Comparison of ENCODE assay signal across 18 mouse cellular contexts in genomic region chr12:12595399-12595798, GRCm38 (mm10).
A peak's percentile ranks its signal among the peaks of the same experiment; 100 is the strongest.
DNase-seq lines count a peak whose midpoint lies in the region; ATAC-seq and TF ChIP-seq lines count a peak whose summit lies in the region.
"Had no signal": no experiment of that assay in that cellular context is flagged by ENCODE, and none has a peak within 500 bp of the region (broad histone marks: within the 10 kb centered on the region; RNA-seq: fewer than 3 reads in every experiment).

No protein-coding gene starts in this region.

- peaks cover 15% of the 10 kb centered on the region; the same call in 1 of the 2 replicates for H3K4me1 ChIP-seq in heart, embryonic 12.5 days (replicated peaks)
- no peaks in the 10 kb centered on the region for H3K4me1 ChIP-seq in kidney, postnatal 0 days (replicated peaks; ENCODE audit: insufficient read depth, low read length)
- peaks cover 5 to 12% of the 10 kb centered on the region in 2 experiments; a peak in 3 of 4 replicates for H3K4me1 ChIP-seq in CH12.LX (ENCODE audit: control insufficient read depth in 1 of 2, insufficient read depth in 2 of 2)
- H3K4me1 ChIP-seq in cortical plate, adult 2 months (ENCODE audit: control insufficient read depth, insufficient read depth, low read length), result 0 out of 2 replicates have a peak, but pooled peaks cover 1% of the 10 kb centered on the region
- H3K4me1 ChIP-seq: limb, embryonic 15.5 days; lung, embryonic 15.5 days had no signal

- dilution Hi-C loops in CH12.LX (cut with MboI; ENCODE audit: extremely low pct_ligation_motif_present, extremely low pct_unique_long_range_greater_than_20kb, low sequenced_read_pairs), result no loop called here

- TF ChIP-seq POLR2A in CH12.LX (IDR thresholded peaks at IDR 0.05; ENCODE audit: low read depth, low read length), result no peak
- TF ChIP-seq POLR2A in cortical plate, adult 2 months (IDR thresholded peaks at IDR 0.05; ENCODE audit: extremely low read depth, insufficient read depth, low read length), result no peak

- H3K27me3 ChIP-seq in heart, embryonic 12.5 days (replicated peaks), result no peaks in the 10 kb centered on the region
- H3K27me3 ChIP-seq in kidney, postnatal 0 days (ENCODE audit: insufficient read depth, low read length), result no peaks in the 10 kb centered on the region
- H3K27me3 ChIP-seq in CH12.LX (replicated peaks), result no peaks in the 10 kb centered on the region
- H3K27me3 ChIP-seq: forebrain, embryonic 12.5 days; hindbrain, embryonic 13.5 days; limb, embryonic 15.5 days; lung, embryonic 15.5 days; megakaryocyte, embryonic 14.5 days; Patski had no signal

- 78% methylated on average over 3 of the region's 3 CpGs for WGBS in heart, embryonic 12.5 days
- WGBS in kidney, postnatal 0 days, result 88% methylated on average over 3 of the region's 3 CpGs

- TF ChIP-seq CTCF in kidney, postnatal 0 days (IDR thresholded peaks at IDR 0.05; ENCODE audit: low read depth), result peak; percentile 48
- TF ChIP-seq CTCF in CH12.LX (conservative IDR thresholded peaks at IDR 0.05 in 1 of 2, IDR thresholded peaks at IDR 0.05 in 1 of 2; ENCODE audit: low read depth in 2 of 2, low read length in 2 of 2), result peak in 1 of 2 experiments; percentile 63; a peak in 2 of 4 replicates
- peak; percentile 16; the same call in 1 of the 2 replicates for TF ChIP-seq CTCF in cortical plate, adult 2 months (IDR thresholded peaks at IDR 0.05; ENCODE audit: extremely low read depth, insufficient read depth, low read length)

- no peak overlapping the region for H3K4me3 ChIP-seq in heart, embryonic 12.5 days
- H3K4me3 ChIP-seq in kidney, postnatal 0 days (replicated peaks; ENCODE audit: low read depth, low read length), result no peak overlapping the region
- H3K4me3 ChIP-seq in CH12.LX (replicated peaks in 1 of 3; ENCODE audit: low read depth in 2 of 3, low read length in 2 of 3, poor library complexity in 1 of 3), result no peak overlapping the region
- H3K4me3 ChIP-seq in cortical plate, adult 2 months (ENCODE audit: insufficient read depth, low read length), result no peak overlapping the region
- H3K4me3 ChIP-seq: forebrain, embryonic 12.5 days; hindbrain, embryonic 13.5 days; limb, embryonic 15.5 days; lung, embryonic 15.5 days; megakaryocyte, embryonic 14.5 days had no signal

- peak overlapping the region; percentile 63 for H3K27ac ChIP-seq in heart, embryonic 12.5 days (ENCODE audit: poor library complexity, severe bottlenecking)
- no peak overlapping the region for H3K27ac ChIP-seq in kidney, postnatal 0 days
- no peak overlapping the region for H3K27ac ChIP-seq in CH12.LX (ENCODE audit: insufficient read depth, low read depth)
- no peak overlapping the region for H3K27ac ChIP-seq in cortical plate, adult 2 months (ENCODE audit: insufficient read depth, low read length)
- H3K27ac ChIP-seq: forebrain, embryonic 12.5 days; hindbrain, embryonic 13.5 days; limb, embryonic 15.5 days; lung, embryonic 15.5 days had no signal

- no peaks in the 10 kb centered on the region for H3K36me3 ChIP-seq in heart, embryonic 12.5 days
- no peaks in the 10 kb centered on the region for H3K36me3 ChIP-seq in kidney, postnatal 0 days (ENCODE audit: insufficient read depth, low read length)
- no peaks in the 10 kb centered on the region for H3K36me3 ChIP-seq in CH12.LX (replicated peaks in 1 of 2; ENCODE audit: control insufficient read depth in 1 of 2, insufficient read depth in 1 of 2, low read length in 1 of 2)
- H3K36me3 ChIP-seq: forebrain, embryonic 12.5 days; hindbrain, embryonic 13.5 days; limb, embryonic 15.5 days; lung, embryonic 15.5 days had no signal

- H3K9me3 ChIP-seq in heart, embryonic 12.5 days (replicated peaks), result no peaks in the 10 kb centered on the region
- H3K9me3 ChIP-seq in kidney, postnatal 0 days (replicated peaks; ENCODE audit: low read length), result no peaks in the 10 kb centered on the region
- H3K9me3 ChIP-seq in CH12.LX (replicated peaks; ENCODE audit: low read length), result no peaks in the 10 kb centered on the region
- H3K9me3 ChIP-seq: forebrain, embryonic 12.5 days; hindbrain, embryonic 13.5 days; limb, embryonic 15.5 days; lung, embryonic 15.5 days; megakaryocyte, embryonic 14.5 days had no signal

- no peaks in the 10 kb centered on the region for H3K79me2 ChIP-seq in CH12.LX (replicated peaks; ENCODE audit: control insufficient read depth, extremely low read depth, insufficient read depth, poor library complexity, severe bottlenecking)

- no peak for ATAC-seq in heart, embryonic 12.5 days (ENCODE audit: insufficient number of reproducible peaks, low FRiP score)
- ATAC-seq in kidney, postnatal 0 days (replicated peaks; ENCODE audit: low FRiP score, low read depth), result no peak
- ATAC-seq: intestine, embryonic 16.5 days; Patski had no signal

- DNase-seq in heart, adult 8-10 months (ENCODE audit: low spot score), result no peak
- no peak for DNase-seq in kidney, postnatal 0 days (ENCODE audit: low spot score)
- DNase-seq in kidney, postnatal 4 days, result no peak
- DNase-seq in CH12.LX (ENCODE audit: extremely low read depth), result peak; percentile 19
- no peak for DNase-seq in embryo, embryonic 11 days
- DNase-seq in spleen, adult 18-20 months, result no peak
- DNase-seq: cerebellum, adult 9-11 months; gastrocnemius, postnatal 25 days; right cerebral cortex, adult 18-20 months had no signal

- TF ChIP-seq RAD21 in CH12.LX (IDR thresholded peaks at IDR 0.05; ENCODE audit: low read depth, low read length), result peak; percentile 9

- in situ Hi-C loops in CH12.LX (cut with MboI; ENCODE audit: low pct_ligation_motif_present, low pct_unique_long_range_greater_than_20kb, low sequenced_read_pairs), result no loop called here

- no peak overlapping the region for H3K9ac ChIP-seq in heart, embryonic 12.5 days
- no peak overlapping the region for H3K9ac ChIP-seq in kidney, postnatal 0 days (ENCODE audit: low read depth, low read length)
- no peak overlapping the region for H3K9ac ChIP-seq in CH12.LX (ENCODE audit: insufficient read depth, low read depth)
- H3K9ac ChIP-seq: forebrain, embryonic 12.5 days; hindbrain, embryonic 13.5 days; limb, embryonic 15.5 days; lung, embryonic 15.5 days had no signal

- no peak overlapping the region for H3K4me2 ChIP-seq in heart, embryonic 12.5 days
- H3K4me2 ChIP-seq in kidney, postnatal 0 days (ENCODE audit: low read length), result no peak overlapping the region
- no peak overlapping the region for H3K4me2 ChIP-seq in CH12.LX (ENCODE audit: insufficient read depth, low read depth, poor library complexity, severe bottlenecking)
- H3K4me2 ChIP-seq: forebrain, embryonic 12.5 days; hindbrain, embryonic 13.5 days; limb, embryonic 15.5 days; lung, embryonic 15.5 days had no signal

- TF ChIP-seq EP300 in CH12.LX (IDR thresholded peaks at IDR 0.05; ENCODE audit: low read length), result no peak

TF ChIP-seq in CH12.LX, 34 proteins besides CTCF, POLR2A, EP300 and RAD21:
- TF ChIP-seq MAFK (IDR thresholded peaks at IDR 0.05; ENCODE audit: insufficient replicate concordance, low read length), result no peak
TF ChIP-seq in CH12.LX: peak in this region for 0.
